ENCODE assay signal across 9 mouse cellular contexts in genomic region chr8:70158069-70158853, GRCm38 (mm10). TPM values are rescaled to one million over a fixed set of nuclear protein-coding genes. Genes with fewer than 3 reads are reported as not detected.
DNase-seq lines count a peak whose midpoint lies in the region; ATAC-seq and TF ChIP-seq lines count a peak whose summit lies in the region.
"Had no signal": no experiment of that assay in that cellular context is flagged by ENCODE, and none has a peak within 500 bp of the region (broad histone marks: within the 10 kb centered on the region; RNA-seq: fewer than 3 reads in every experiment).

No protein-coding gene starts in this region.

- H3K4me2 ChIP-seq in forebrain, embryonic 11.5 days (ENCODE audit: low read depth, low read length, severe bottlenecking): peak overlapping the region; percentile 75
- peak overlapping the region; percentile 72 for H3K4me2 ChIP-seq in heart, embryonic 16.5 days (ENCODE audit: low read depth, low read length)
- H3K4me2 ChIP-seq in lung, embryonic 16.5 days (ENCODE audit: low read depth, low read length): peak overlapping the region; percentile 86

- H3K27me3 ChIP-seq in E14TG2a.4 (ENCODE audit: insufficient read depth, low read length): peaks cover 14% of the 10 kb centered on the region
- peaks cover under 1% of the 10 kb centered on the region; the same call in 1 of the 2 replicates for H3K27me3 ChIP-seq in forebrain, embryonic 11.5 days (ENCODE audit: control insufficient read depth, insufficient read depth, low read length)
- peaks cover 4% of the 10 kb centered on the region; the same call in 1 of the 2 replicates for H3K27me3 ChIP-seq in heart, embryonic 16.5 days (ENCODE audit: control insufficient read depth, insufficient read depth, low read length)
- no peaks in the 10 kb centered on the region; the same call in 1 of the 2 replicates for H3K27me3 ChIP-seq in lung, embryonic 16.5 days (ENCODE audit: control insufficient read depth, insufficient read depth, low read depth, low read length)

- peaks cover 33% of the 10 kb centered on the region for H3K4me1 ChIP-seq in E14TG2a.4 (replicated peaks; ENCODE audit: low read depth, low read length)
- peaks cover 4% of the 10 kb centered on the region; the same call in 1 of the 2 replicates for H3K4me1 ChIP-seq in forebrain, embryonic 11.5 days (replicated peaks; ENCODE audit: control insufficient read depth, insufficient read depth, low read length)
- peaks cover 2% of the 10 kb centered on the region; the same call in 1 of the 2 replicates for H3K4me1 ChIP-seq in heart, embryonic 16.5 days (ENCODE audit: control insufficient read depth, insufficient read depth, low read length)
- peaks cover 6% of the 10 kb centered on the region; the same call in 1 of the 2 replicates for H3K4me1 ChIP-seq in lung, embryonic 16.5 days (replicated peaks; ENCODE audit: control insufficient read depth, insufficient read depth, low read length)

- H3K27ac ChIP-seq in forebrain, embryonic 11.5 days (ENCODE audit: low read depth, low read length): no peak overlapping the region
- H3K27ac ChIP-seq in heart, embryonic 16.5 days (ENCODE audit: low read length): no peak overlapping the region
- no peak overlapping the region for H3K27ac ChIP-seq in lung, embryonic 16.5 days (ENCODE audit: low read length)
- H3K27ac ChIP-seq: macrophage had no signal

- peak; percentile 95 for ATAC-seq in forebrain, embryonic 11.5 days (replicated peaks; ENCODE audit: low FRiP score)
- peak; percentile 81 for ATAC-seq in heart, embryonic 16.5 days (replicated peaks; ENCODE audit: extremely low read depth, insufficient read depth, low FRiP score)
- peak; percentile 93 for ATAC-seq in lung, embryonic 16.5 days (ENCODE audit: low read depth)

- H3K36me3 ChIP-seq in E14TG2a.4 (ENCODE audit: insufficient read depth, low read length): no peaks in the 10 kb centered on the region
- no peaks in the 10 kb centered on the region for H3K36me3 ChIP-seq in forebrain, embryonic 11.5 days (ENCODE audit: control insufficient read depth, insufficient read depth, low read length)
- H3K36me3 ChIP-seq in heart, embryonic 16.5 days (ENCODE audit: control insufficient read depth, insufficient read depth): no peaks in the 10 kb centered on the region
- no peaks in the 10 kb centered on the region for H3K36me3 ChIP-seq in lung, embryonic 16.5 days (ENCODE audit: control insufficient read depth, insufficient read depth, low read length)

- no peaks in the 10 kb centered on the region for H3K9me3 ChIP-seq in E14TG2a.4 (ENCODE audit: low read length)
- no peaks in the 10 kb centered on the region for H3K9me3 ChIP-seq in forebrain, embryonic 11.5 days (ENCODE audit: control insufficient read depth, low read length)
- no peaks in the 10 kb centered on the region for H3K9me3 ChIP-seq in heart, embryonic 16.5 days (replicated peaks; ENCODE audit: control insufficient read depth, low read length)
- H3K9me3 ChIP-seq in lung, embryonic 16.5 days (ENCODE audit: control insufficient read depth, low read length): no peaks in the 10 kb centered on the region

- peak overlapping the region; percentile 84 for H3K4me3 ChIP-seq in E14TG2a.4 (replicated peaks; ENCODE audit: low read length)
- peak overlapping the region; percentile 48 for H3K4me3 ChIP-seq in forebrain, embryonic 11.5 days (ENCODE audit: low read depth, low read length)
- H3K4me3 ChIP-seq in heart, embryonic 16.5 days (ENCODE audit: low read length): peak overlapping the region; percentile 50
- peak overlapping the region; percentile 59 for H3K4me3 ChIP-seq in lung, embryonic 16.5 days (ENCODE audit: low read length)

- DNase-seq in brain, adult 2 months (ENCODE audit: low read depth, low spot score): peak; percentile 79
- DNase-seq in forebrain, embryonic 11.5 days (ENCODE audit: low spot score): peak; percentile 93
- DNase-seq in kidney, postnatal 25 days: peak; percentile 69 to 82
- DNase-seq in ovary, postnatal 10 days (ENCODE audit: low spot score): peak; percentile 34
- DNase-seq in thymus, postnatal 0 days (ENCODE audit: low spot score): peak; percentile 91

- no peak for TF ChIP-seq CTCF in E14TG2a.4 (conservative IDR thresholded peaks at IDR 0.05; ENCODE audit: low read length)

- peak overlapping the region; percentile 64 for H3K9ac ChIP-seq in forebrain, embryonic 11.5 days (ENCODE audit: low read length)
- H3K9ac ChIP-seq in heart, embryonic 16.5 days (ENCODE audit: low read length): peak overlapping the region; percentile 62
- peak overlapping the region; percentile 56; the same call in 1 of the 2 replicates for H3K9ac ChIP-seq in lung, embryonic 16.5 days (ENCODE audit: low read length)

- WGBS in forebrain, embryonic 11.5 days: 12% methylated on average over 39 of the region's 40 CpGs
- WGBS in heart, embryonic 16.5 days: 11% methylated on average over 40 of the region's 40 CpGs
- 10% methylated on average over 35 of the region's 40 CpGs for WGBS in lung, embryonic 16.5 days

RNA-seq across cellular contexts. Expression of gene Tmem161a, which starts 13.9 kb away (rescaled TPM):
- 42.5 and 45.1 TPM in 2 replicates for polyA plus RNA-seq in forebrain, embryonic 11.5 days (2014; fragmentation: Nextera tagmentation; extraction: Ambion mirVana)
- polyA plus RNA-seq in heart, embryonic 16.5 days (2015; fragmentation: Nextera tagmentation; extraction: Ambion mirVana): 88.9 and 103 TPM in 2 replicates
- 68.8 and 69.9 TPM in 2 replicates for polyA plus RNA-seq in lung, embryonic 16.5 days (2015; fragmentation: Nextera tagmentation; extraction: Ambion mirVana)
- polyA plus RNA-seq in thymus, postnatal 0 days (2015; fragmentation: Nextera tagmentation; extraction: Ambion mirVana): 41.5 and 44.1 TPM in 2 replicates

RNA-seq across cellular contexts. Expression of gene Mef2b, which starts 18.8 kb away (rescaled TPM):
- polyA plus RNA-seq in forebrain, embryonic 11.5 days (2014; fragmentation: Nextera tagmentation; extraction: Ambion mirVana): 0.67 and 1.1 TPM in 2 replicates
- polyA plus RNA-seq in heart, embryonic 16.5 days (2015; fragmentation: Nextera tagmentation; extraction: Ambion mirVana): 0.51 and 1.1 TPM in 2 replicates
- 0.29 and 0.38 TPM in 2 replicates for polyA plus RNA-seq in lung, embryonic 16.5 days (2015; fragmentation: Nextera tagmentation; extraction: Ambion mirVana)
- 7.5 and 9.8 TPM in 2 replicates for polyA plus RNA-seq in thymus, postnatal 0 days (2015; fragmentation: Nextera tagmentation; extraction: Ambion mirVana)
- polyA plus RNA-seq: macrophage had no signal

RNA-seq across cellular contexts. Expression of gene Borcs8, which starts 19.0 kb away (rescaled TPM):
- 40.5 and 41.9 TPM in 2 replicates for polyA plus RNA-seq in forebrain, embryonic 11.5 days (2014; fragmentation: Nextera tagmentation; extraction: Ambion mirVana)
- 38.0 and 40.1 TPM in 2 replicates for polyA plus RNA-seq in heart, embryonic 16.5 days (2015; fragmentation: Nextera tagmentation; extraction: Ambion mirVana)
- 53.0 and 56.6 TPM in 2 replicates for polyA plus RNA-seq in lung, embryonic 16.5 days (2015; fragmentation: Nextera tagmentation; extraction: Ambion mirVana)
- 67.0 and 88.3 TPM in 2 replicates for polyA plus RNA-seq in thymus, postnatal 0 days (2015; fragmentation: Nextera tagmentation; extraction: Ambion mirVana)

RNA-seq across cellular contexts. Expression of gene Rfxank, which starts 19.3 kb away (rescaled TPM):
- polyA plus RNA-seq in forebrain, embryonic 11.5 days (2014; fragmentation: Nextera tagmentation; extraction: Ambion mirVana): 15.2 and 17.6 TPM in 2 replicates
- polyA plus RNA-seq in heart, embryonic 16.5 days (2015; fragmentation: Nextera tagmentation; extraction: Ambion mirVana): 18.9 and 21.0 TPM in 2 replicates
- 21.1 and 21.2 TPM in 2 replicates for polyA plus RNA-seq in lung, embryonic 16.5 days (2015; fragmentation: Nextera tagmentation; extraction: Ambion mirVana)
- polyA plus RNA-seq in thymus, postnatal 0 days (2015; fragmentation: Nextera tagmentation; extraction: Ambion mirVana): 21.7 and 24.1 TPM in 2 replicates

RNA-seq across cellular contexts. Expression of gene Nr2c2ap, which starts 27.1 kb away (rescaled TPM):
- 20.7 and 23.9 TPM in 2 replicates for polyA plus RNA-seq in forebrain, embryonic 11.5 days (2014; fragmentation: Nextera tagmentation; extraction: Ambion mirVana)
- 35.7 and 37.8 TPM in 2 replicates for polyA plus RNA-seq in heart, embryonic 16.5 days (2015; fragmentation: Nextera tagmentation; extraction: Ambion mirVana)
- polyA plus RNA-seq in lung, embryonic 16.5 days (2015; fragmentation: Nextera tagmentation; extraction: Ambion mirVana): 29.6 and 31.1 TPM in 2 replicates
- 51.9 and 60.6 TPM in 2 replicates for polyA plus RNA-seq in thymus, postnatal 0 days (2015; fragmentation: Nextera tagmentation; extraction: Ambion mirVana)

Comparison
In these comparisons a context has a peak if more than half of its experiments do, and no peak if none do; other contexts are left out.
1. DNase-seq: peak in every context shown above with its lines; median percentile 93 in forebrain, embryonic 11.5 days; 91 in thymus, postnatal 0 days; 79 in brain, adult 2 months; 76 in kidney, postnatal 25 days; 34 in ovary, postnatal 10 days.